8 mouse cellular contexts compared by ENCODE assay signal in genomic region chr3:103573791-103574166, GRCm38 (mm10). TPM values are rescaled to one million over a fixed set of nuclear protein-coding genes. Genes with fewer than 3 reads are reported as not detected.
DNase-seq lines count a peak whose midpoint lies in the region; ATAC-seq lines count a peak whose summit lies in the region.
"Had no signal": no experiment of that assay in that cellular context is flagged by ENCODE, and none has a peak within 500 bp of the region (broad histone marks: within the 10 kb centered on the region; RNA-seq: fewer than 3 reads in every experiment).

No protein-coding gene starts in this region.

- H3K4me2 ChIP-seq in heart, embryonic 16.5 days (ENCODE audit: low read depth, low read length) = no peak overlapping the region
- H3K4me2 ChIP-seq in midbrain, embryonic 16.5 days (ENCODE audit: low read length) = peak overlapping the region; percentile 53
- H3K4me2 ChIP-seq: limb, embryonic 15.5 days had no signal

- H3K27me3 ChIP-seq in heart, embryonic 16.5 days (ENCODE audit: control insufficient read depth, insufficient read depth, low read length) = peaks cover 73% of the 10 kb centered on the region
- H3K27me3 ChIP-seq in midbrain, embryonic 16.5 days (ENCODE audit: control insufficient read depth, insufficient read depth, low read depth, low read length) = peaks cover 13% of the 10 kb centered on the region; the same call in 1 of the 2 replicates

- no peak overlapping the region for H3K27ac ChIP-seq in heart, embryonic 16.5 days (ENCODE audit: low read length)
- no peak overlapping the region for H3K27ac ChIP-seq in midbrain, embryonic 16.5 days (ENCODE audit: low read length)
- H3K27ac ChIP-seq: limb, embryonic 15.5 days had no signal

- ATAC-seq in heart, embryonic 16.5 days (replicated peaks; ENCODE audit: extremely low read depth, insufficient read depth, low FRiP score) = peak; percentile 72
- ATAC-seq in midbrain, embryonic 16.5 days = 0 out of 2 replicates have a peak, but pooled peaks have one; percentile 12

- DNase-seq in CD8-positive naive resting alpha-beta T cell, adult 2 months (ENCODE audit: low read depth in 2 of 2, low spot score in 2 of 2) = peak; percentile 17 to 32
- DNase-seq in MEL-GATA-1-ER (ENCODE audit: extremely low read depth, low read depth) = peak; percentile 23
- peak; percentile 93 for DNase-seq in embryo, embryonic 11 days
- peak; percentile 94 to 96 for DNase-seq in kidney, postnatal 4 days
- DNase-seq in thymus, postnatal 36 days = peak; percentile 65 to 70

- no peaks in the 10 kb centered on the region for H3K9me3 ChIP-seq in heart, embryonic 16.5 days (replicated peaks; ENCODE audit: control insufficient read depth, low read length)
- no peaks in the 10 kb centered on the region for H3K9me3 ChIP-seq in midbrain, embryonic 16.5 days (replicated peaks; ENCODE audit: control insufficient read depth, low read length, poor library complexity, severe bottlenecking)
- H3K9me3 ChIP-seq: limb, embryonic 15.5 days had no signal

- H3K9ac ChIP-seq in heart, embryonic 16.5 days (ENCODE audit: low read length) = no peak overlapping the region
- H3K9ac ChIP-seq in midbrain, embryonic 16.5 days (ENCODE audit: low read depth, low read length) = no peak overlapping the region
- H3K9ac ChIP-seq: limb, embryonic 15.5 days had no signal

- H3K4me1 ChIP-seq in heart, embryonic 16.5 days (ENCODE audit: control insufficient read depth, insufficient read depth, low read length) = peaks cover 15% of the 10 kb centered on the region
- H3K4me1 ChIP-seq in midbrain, embryonic 16.5 days (ENCODE audit: control insufficient read depth, insufficient read depth, low read length) = peaks cover 34% of the 10 kb centered on the region

- no peaks in the 10 kb centered on the region for H3K36me3 ChIP-seq in heart, embryonic 16.5 days (ENCODE audit: control insufficient read depth, insufficient read depth)
- H3K36me3 ChIP-seq in midbrain, embryonic 16.5 days (ENCODE audit: control insufficient read depth, insufficient read depth, low read length) = no peaks in the 10 kb centered on the region
- H3K36me3 ChIP-seq: limb, embryonic 15.5 days had no signal

- H3K4me3 ChIP-seq in heart, embryonic 16.5 days (ENCODE audit: low read length) = no peak overlapping the region
- peak overlapping the region; percentile 15; the same call in 1 of the 2 replicates for H3K4me3 ChIP-seq in midbrain, embryonic 16.5 days (ENCODE audit: low read depth, low read length)
- H3K4me3 ChIP-seq: limb, embryonic 15.5 days had no signal

- under 1% methylated on average over 14 of the region's 14 CpGs for whole genome bisulfite sequencing in heart, embryonic 16.5 days
- WGBS in midbrain, embryonic 16.5 days = 1% methylated on average over 14 of the region's 14 CpGs

RNA-seq across cellular contexts. Expression of gene Syt6, which starts 1.3 kb away (rescaled TPM):
- 0.07 and 0.09 TPM in 2 replicates for polyA plus RNA-seq in heart, embryonic 16.5 days (2015; fragmentation: Nextera tagmentation; extraction: Ambion mirVana)
- polyA plus RNA-seq in midbrain, embryonic 16.5 days (2015; fragmentation: Nextera tagmentation; extraction: Ambion mirVana) = 14.7 and 14.8 TPM in 2 replicates

Comparison
In these comparisons a context has a peak if more than half of its experiments do, and no peak if none do; other contexts are left out.
1. DNase-seq: peak in every context shown above with its lines; median percentile 95 in kidney, postnatal 4 days; 93 in embryo, embryonic 11 days; 68 in thymus, postnatal 36 days; 24 in CD8-positive naive resting alpha-beta T cell, adult 2 months; 23 in MEL-GATA-1-ER.
2. RNA of gene Syt6, which starts 1.3 kb away (polyA plus RNA-seq): 14.7 to 14.8 TPM in midbrain, embryonic 16.5 days; 0.07 to 0.09 TPM in heart, embryonic 16.5 days; every median in the first group is over 10 times any median in the second.